Mouse (Mus musculus) lung, embryonic 15.5 days (tissue): Measurements from ENCODE around the gene Stard7. TPM values are rescaled to one million over a fixed set of nuclear protein-coding genes. Genes with fewer than 3 reads are reported as not detected.

Experiments used
- ATAC-seq: fragments of 200-750 bp; cut with Nextera tagmentation; 2 replicates; pipeline ENCODE4 v1.8.0; 2017; ENCODE audit warnings: moderate number of reproducible peaks, borderline replicate concordance; ENCODE audit not compliant: low FRiP score, low TSS enrichment; ENCODE audit errors: extremely low read depth
- H3K27ac ChIP-seq: fragments of 300-500 bp; sonication (generic); 2 replicates; pipeline ENCODE4 v1.5.1; 2015; ENCODE audit warnings: moderate library complexity, mild to moderate bottlenecking, inconsistent platforms
- H3K27me3 ChIP-seq: fragments of 300-500 bp; sonication (generic); 2 replicates; pipeline ENCODE4 v1.6.1; 2015; ENCODE audit warnings: inconsistent platforms
- H3K36me3 ChIP-seq: fragments of 300-500 bp; sonication (generic); 2 replicates; pipeline ENCODE4 v1.6.1; 2015; ENCODE audit warnings: inconsistent platforms
- H3K4me1 ChIP-seq: fragments of 300-500 bp; sonication (generic); 2 replicates; pipeline ENCODE4 v1.6.1; 2015; ENCODE audit warnings: inconsistent platforms
- H3K4me2 ChIP-seq: fragments of 300-500 bp; sonication (generic); 2 replicates; pipeline ENCODE4 v1.6.1; 2015; ENCODE audit warnings: inconsistent platforms, mild to moderate bottlenecking, moderate library complexity
- H3K4me3 ChIP-seq: fragments of 300-500 bp; sonication (generic); 2 replicates; pipeline ENCODE4 v1.5.1; 2015; ENCODE audit warnings: mild to moderate bottlenecking, inconsistent platforms
- H3K9ac ChIP-seq: fragments of 300-500 bp; sonication (generic); 2 replicates; pipeline ENCODE4 v1.6.1; 2015; ENCODE audit warnings: inconsistent platforms
- H3K9me3 ChIP-seq: fragments of 300-500 bp; sonication (generic); 2 replicates; pipeline ENCODE4 v1.6.1; 2016; ENCODE audit warnings: inconsistent platforms
- WGBS: fragments of 180-500 bp; shearing (Covaris S2); methylation state at CpG from one replicate; pipeline ENCODE4 v1.1.7; 2015; 5-methylcytosine and 5-hydroxymethylcytosine counted together
- polyA plus RNA-seq: library from polyadenylated mRNA; unstranded; fragments of >200 nt; fragmentation: Nextera tagmentation; extraction: Ambion mirVana; gene quantifications from 2 replicates; pipeline ENCODE4 v1.2.1, GENCODE M21; 2015

Gene Stard7
- polyA plus RNA-seq, 1 experiment from 2014 or later, result 71.0 TPM

GRCm38 (mm10) chr2:127311193-127311592 lies 41.2 kb downstream of the Stard7 start:
- WGBS, result 69% methylated on average over 1 of the region's 1 CpGs
- Histone ChIP-seq H3K4me2 (no peak overlapping the region), H3K36me3 (no peaks in the 10 kb centered on the region), H3K4me3 (no peak overlapping the region), H3K9me3 (no peaks in the 10 kb centered on the region), H3K4me1 (no peaks in the 10 kb centered on the region), H3K27ac (no peak overlapping the region), H3K27me3 (no peaks in the 10 kb centered on the region), H3K9ac (no peak overlapping the region)
- no peak for ATAC-seq

DNA sequence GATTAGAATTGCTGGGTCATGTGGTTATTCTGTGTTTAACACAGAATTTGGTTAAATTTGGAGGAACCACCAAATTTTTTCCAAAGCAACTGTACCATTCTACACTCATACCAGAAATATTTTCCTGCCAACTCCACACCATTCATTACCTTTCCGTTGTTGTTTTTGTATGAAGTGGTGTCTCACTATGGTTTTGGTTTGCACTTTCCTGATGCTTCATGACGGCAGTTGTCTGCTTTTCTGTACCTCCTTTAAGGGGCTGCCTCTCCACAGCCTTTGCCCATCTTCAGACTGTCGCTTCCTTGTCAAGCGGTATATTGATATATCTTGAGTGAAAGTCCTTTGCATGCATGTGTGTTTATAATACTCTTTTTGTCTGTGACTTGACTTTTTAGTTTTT lies 42.8 kb downstream of the Stard7 start:
- Histone ChIP-seq H3K36me3 (no peaks in the 10 kb centered on the region), H3K9ac (no peak overlapping the region), H3K4me1 (no peaks in the 10 kb centered on the region), H3K27me3 (no peaks in the 10 kb centered on the region), H3K4me2 (no peak overlapping the region), H3K4me3 (no peak overlapping the region), H3K9me3 (no peaks in the 10 kb centered on the region), H3K27ac (no peak overlapping the region)
- WGBS, result 87% methylated on average over 4 of the region's 4 CpGs
- ATAC-seq, result no peak

- peak overlapping the region; percentile 70 for H3K27ac ChIP-seq
- no peaks in the 10 kb centered on the region for H3K4me1 ChIP-seq
- no peaks in the 10 kb centered on the region for H3K36me3 ChIP-seq
- H3K4me3 ChIP-seq, result no peak overlapping the region
- H3K4me2 ChIP-seq, result no peak overlapping the region
- no peaks in the 10 kb centered on the region for H3K27me3 ChIP-seq
- no peaks in the 10 kb centered on the region for H3K9me3 ChIP-seq
- H3K9ac ChIP-seq, result no peak overlapping the region
- 44% methylated on average over 4 of the region's 4 CpGs for WGBS
- ATAC-seq, result 0 out of 2 replicates have a peak, but pooled peaks have one; percentile 35
Measured at GRCm38 (mm10) chr2:127313878-127314277, 43.9 kb downstream of the Stard7 start.

GRCm38 (mm10) chr2:127314467-127315154 lies 44.6 kb downstream of the Stard7 start:
- no peaks in the 10 kb centered on the region for H3K27me3 ChIP-seq
- no peaks in the 10 kb centered on the region for H3K36me3 ChIP-seq
- H3K4me3 ChIP-seq, result no peak overlapping the region
- 43% methylated on average over 6 of the region's 6 CpGs for WGBS
- no peak overlapping the region for H3K4me2 ChIP-seq
- H3K9ac ChIP-seq, result no peak overlapping the region
- no peaks in the 10 kb centered on the region for H3K9me3 ChIP-seq
- peak overlapping the region; percentile 70 for H3K27ac ChIP-seq
- no peaks in the 10 kb centered on the region for H3K4me1 ChIP-seq
- ATAC-seq, result no peak

DNA sequence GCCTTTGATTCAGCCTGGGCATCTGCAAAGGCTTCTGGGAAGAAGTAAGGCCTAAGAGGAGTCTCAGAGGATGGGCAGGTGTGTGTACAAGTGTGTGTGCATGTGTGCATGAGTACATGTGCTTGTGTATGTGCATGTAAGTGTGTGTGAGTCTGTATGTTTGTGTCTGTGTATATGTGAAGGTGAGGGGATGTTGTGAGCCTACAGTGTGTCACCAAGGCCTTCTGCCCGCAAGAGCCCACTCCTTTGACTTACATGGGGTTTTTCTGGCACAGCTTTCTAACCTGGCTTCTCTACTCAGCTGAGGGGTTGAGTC lies 45.1 kb downstream of the Stard7 start:
- 95% methylated on average over 1 of the region's 1 CpGs for WGBS
- Histone ChIP-seq H3K9me3 (no peaks in the 10 kb centered on the region), H3K27ac (no peak overlapping the region)

DNA sequence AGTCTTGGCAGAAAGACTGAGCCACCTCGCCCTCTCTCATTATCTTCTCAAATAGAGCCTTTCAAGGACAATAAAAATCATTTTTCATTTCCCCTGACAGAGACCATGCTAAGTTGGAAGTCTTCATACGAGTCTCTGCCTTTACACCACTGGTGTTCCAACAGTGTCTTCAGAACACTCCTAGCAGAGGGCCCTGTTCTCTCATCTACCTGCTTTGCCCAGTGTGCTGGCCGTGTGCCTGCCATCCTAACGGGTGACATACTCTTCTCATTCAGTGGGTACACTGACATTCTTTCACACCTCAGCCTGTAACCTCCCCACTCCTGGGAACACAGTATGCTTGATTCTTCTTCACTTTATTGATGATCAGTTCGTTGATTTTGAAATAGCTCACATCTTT lies 46.4 kb downstream of the Stard7 start:
- no peaks in the 10 kb centered on the region for H3K9me3 ChIP-seq
- WGBS, result 69% methylated on average over 5 of the region's 5 CpGs
- no peak for ATAC-seq
- no peak overlapping the region for H3K4me2 ChIP-seq
- no peak overlapping the region for H3K4me3 ChIP-seq
- H3K4me1 ChIP-seq, result no peaks in the 10 kb centered on the region
- no peaks in the 10 kb centered on the region for H3K27me3 ChIP-seq
- no peak overlapping the region for H3K9ac ChIP-seq
- H3K27ac ChIP-seq, result no peak overlapping the region
- H3K36me3 ChIP-seq, result no peaks in the 10 kb centered on the region

More for the DNA sequence above, 45.1 kb downstream of the Stard7 start:
- Histone ChIP-seq H3K4me2 (no peak overlapping the region), H3K9ac (no peak overlapping the region), H3K27me3 (no peaks in the 10 kb centered on the region), H3K36me3 (no peaks in the 10 kb centered on the region), H3K4me3 (no peak overlapping the region), H3K4me1 (no peaks in the 10 kb centered on the region)
- ATAC-seq, result no peak

DNA sequence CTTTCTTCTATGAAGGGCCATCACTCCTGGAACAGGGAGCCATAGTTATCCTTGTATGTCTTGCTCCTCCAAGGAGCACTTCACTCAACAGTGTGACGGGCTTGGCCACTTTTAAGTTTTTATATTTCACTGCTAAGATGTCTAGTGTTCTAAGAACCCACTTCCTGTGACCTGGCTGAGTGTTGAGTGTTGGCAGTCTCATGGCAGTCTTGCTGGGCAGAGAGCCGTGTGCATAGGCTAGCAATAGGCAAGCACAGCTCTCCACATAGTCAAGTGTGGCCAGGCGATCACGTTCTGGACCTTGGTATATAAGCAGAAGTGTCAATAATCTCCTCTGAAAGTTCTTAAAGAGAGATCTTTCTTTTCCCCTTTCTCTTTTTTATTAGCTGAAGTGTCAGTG lies 48.1 kb downstream of the Stard7 start:
- 61% methylated on average over 4 of the region's 4 CpGs for WGBS
- Histone ChIP-seq H3K27ac (no peak overlapping the region), H3K4me3 (no peak overlapping the region), H3K4me1 (no peaks in the 10 kb centered on the region), H3K9ac (no peak overlapping the region), H3K36me3 (no peaks in the 10 kb centered on the region), H3K27me3 (no peaks in the 10 kb centered on the region), H3K4me2 (no peak overlapping the region), H3K9me3 (no peaks in the 10 kb centered on the region)
- ATAC-seq, result no peak

- Histone ChIP-seq H3K9ac (no peak overlapping the region), H3K4me2 (no peak overlapping the region), H3K4me3 (no peak overlapping the region), H3K27me3 (no peaks in the 10 kb centered on the region), H3K36me3 (no peaks in the 10 kb centered on the region), H3K27ac (no peak overlapping the region), H3K9me3 (no peaks in the 10 kb centered on the region), H3K4me1 (no peaks in the 10 kb centered on the region)
- 58% methylated on average over 4 of the region's 4 CpGs for WGBS
- no peak for ATAC-seq
Measured at GRCm38 (mm10) chr2:127319071-127319470, 49.1 kb downstream of the Stard7 start.

GRCm38 (mm10) chr2:127322671-127323285 lies 52.8 kb downstream of the Stard7 start:
- Histone ChIP-seq H3K27ac (no peak overlapping the region), H3K4me1 (no peaks in the 10 kb centered on the region), H3K4me3 (no peak overlapping the region), H3K9me3 (no peaks in the 10 kb centered on the region), H3K27me3 (no peaks in the 10 kb centered on the region), H3K9ac (no peak overlapping the region), H3K36me3 (no peaks in the 10 kb centered on the region), H3K4me2 (no peak overlapping the region)
- no peak for ATAC-seq
- 75% methylated on average over 6 of the region's 6 CpGs for WGBS

GRCm38 (mm10) chr2:127323667-127324066 lies 53.6 kb downstream of the Stard7 start:
- no peaks in the 10 kb centered on the region for H3K27me3 ChIP-seq
- no peak overlapping the region for H3K4me3 ChIP-seq
- no peaks in the 10 kb centered on the region for H3K9me3 ChIP-seq
- 78% methylated on average over 1 of the region's 1 CpGs for WGBS
- H3K36me3 ChIP-seq, result no peaks in the 10 kb centered on the region
- H3K4me2 ChIP-seq, result no peak overlapping the region
- H3K4me1 ChIP-seq, result no peaks in the 10 kb centered on the region
- no peak overlapping the region for H3K9ac ChIP-seq
- ATAC-seq, result no peak
- no peak overlapping the region for H3K27ac ChIP-seq

GRCm38 (mm10) chr2:127324456-127324855 lies 54.4 kb downstream of the Stard7 start:
- no peak overlapping the region for H3K27ac ChIP-seq
- H3K27me3 ChIP-seq, result no peaks in the 10 kb centered on the region
- no peaks in the 10 kb centered on the region for H3K9me3 ChIP-seq
- no peak for ATAC-seq
- H3K9ac ChIP-seq, result no peak overlapping the region
- no peak overlapping the region for H3K4me2 ChIP-seq
- H3K36me3 ChIP-seq, result no peaks in the 10 kb centered on the region
- no peaks in the 10 kb centered on the region for H3K4me1 ChIP-seq
- WGBS, result 49% methylated on average over 7 of the region's 7 CpGs
- no peak overlapping the region for H3K4me3 ChIP-seq

- peak overlapping the region; percentile 66 for H3K27ac ChIP-seq
- H3K4me2 ChIP-seq, result no peak overlapping the region
- WGBS, result 57% methylated on average over 12 of the region's 12 CpGs
- peak; percentile 60 for ATAC-seq
- no peak overlapping the region for H3K4me3 ChIP-seq
- H3K27me3 ChIP-seq, result no peaks in the 10 kb centered on the region
- H3K9ac ChIP-seq, result no peak overlapping the region
- H3K9me3 ChIP-seq, result no peaks in the 10 kb centered on the region
- no peaks in the 10 kb centered on the region for H3K36me3 ChIP-seq
- H3K4me1 ChIP-seq, result no peaks in the 10 kb centered on the region
Measured at GRCm38 (mm10) chr2:127328090-127328851, 58.3 kb downstream of the Stard7 start.
